Mouse (Mus musculus) WW6 (cell line): ENCODE results near the gene 2010003K11Rik.
A peak's percentile ranks its signal among the peaks of the same experiment; 100 is the strongest.

Experiments used
- DNase-seq: peaks from one replicate; pipeline ENCODE4 v3.0.0-alpha.2; 2013; ENCODE audit warnings: low read depth, low spot score

The 2010003K11Rik gene

GRCm38 (mm10) chr19:4498062-4498933 is at the start of gene 2010003K11Rik:
Gene 2010003K11Rik (minus strand): TSS chr19:4498583.
- DNase-seq = no peak

GRCm38 (mm10) chr19:4547801-4548200 is 49.4 kb upstream of the 2010003K11Rik start:
- no peak for DNase-seq

- DNase-seq = no peak
Measured at GRCm38 (mm10) chr19:4545841-4546240, 47.5 kb upstream of the 2010003K11Rik start.

GRCm38 (mm10) chr19:4545091-4545490 is 46.7 kb upstream of the 2010003K11Rik start:
- no peak for DNase-seq

- DNase-seq = no peak
Measured at GRCm38 (mm10) chr19:4542081-4542480, 43.7 kb upstream of the 2010003K11Rik start.

GRCm38 (mm10) chr19:4540992-4541391 is 42.6 kb upstream of the 2010003K11Rik start:
- no peak for DNase-seq

- DNase-seq = no peak
Measured at GRCm38 (mm10) chr19:4540263-4540662, 41.9 kb upstream of the 2010003K11Rik start.

- DNase-seq = no peak
Measured at GRCm38 (mm10) chr19:4536606-4537005, 38.2 kb upstream of the 2010003K11Rik start.

- no peak for DNase-seq
Measured at GRCm38 (mm10) chr19:4535922-4536321, 37.5 kb upstream of the 2010003K11Rik start.

GRCm38 (mm10) chr19:4534646-4535045 is 36.3 kb upstream of the 2010003K11Rik start:
- DNase-seq = no peak

- DNase-seq = no peak
Measured at GRCm38 (mm10) chr19:4521426-4522050, 23.2 kb upstream of the 2010003K11Rik start.

- DNase-seq = no peak
Measured at GRCm38 (mm10) chr19:4517483-4517882, 19.1 kb upstream of the 2010003K11Rik start.

- no peak for DNase-seq
Measured at GRCm38 (mm10) chr19:4516288-4516687, 17.9 kb upstream of the 2010003K11Rik start.

GRCm38 (mm10) chr19:4515746-4516145 is 17.4 kb upstream of the 2010003K11Rik start:
- no peak for DNase-seq

GRCm38 (mm10) chr19:4513236-4513858 is 15.0 kb upstream of the 2010003K11Rik start:
- no peak for DNase-seq

- no peak for DNase-seq
Measured at GRCm38 (mm10) chr19:4511116-4511841, 12.9 kb upstream of the 2010003K11Rik start.

- peak; percentile 97 for DNase-seq
Measured at GRCm38 (mm10) chr19:4509986-4510963, 11.9 kb upstream of the 2010003K11Rik start, which contains the start of gene Pcx. Gene Pcx (plus strand): TSS chr19:4510472.

GRCm38 (mm10) chr19:4507746-4508145 is 9.4 kb upstream of the 2010003K11Rik start:
- DNase-seq = no peak

GRCm38 (mm10) chr19:4504830-4505229 is 6.4 kb upstream of the 2010003K11Rik start:
- no peak for DNase-seq

- DNase-seq = no peak
Measured at GRCm38 (mm10) chr19:4502701-4503100, 4.3 kb upstream of the 2010003K11Rik start.
